Mouse (Mus musculus): Measurements from ENCODE around the gene D930020B18Rik. TPM values are rescaled to one million over a fixed set of nuclear protein-coding genes. Genes with fewer than 3 reads are reported as not detected.

D930020B18Rik gene
- polyA plus RNA-seq, 1 experiment: not detected

DNA sequence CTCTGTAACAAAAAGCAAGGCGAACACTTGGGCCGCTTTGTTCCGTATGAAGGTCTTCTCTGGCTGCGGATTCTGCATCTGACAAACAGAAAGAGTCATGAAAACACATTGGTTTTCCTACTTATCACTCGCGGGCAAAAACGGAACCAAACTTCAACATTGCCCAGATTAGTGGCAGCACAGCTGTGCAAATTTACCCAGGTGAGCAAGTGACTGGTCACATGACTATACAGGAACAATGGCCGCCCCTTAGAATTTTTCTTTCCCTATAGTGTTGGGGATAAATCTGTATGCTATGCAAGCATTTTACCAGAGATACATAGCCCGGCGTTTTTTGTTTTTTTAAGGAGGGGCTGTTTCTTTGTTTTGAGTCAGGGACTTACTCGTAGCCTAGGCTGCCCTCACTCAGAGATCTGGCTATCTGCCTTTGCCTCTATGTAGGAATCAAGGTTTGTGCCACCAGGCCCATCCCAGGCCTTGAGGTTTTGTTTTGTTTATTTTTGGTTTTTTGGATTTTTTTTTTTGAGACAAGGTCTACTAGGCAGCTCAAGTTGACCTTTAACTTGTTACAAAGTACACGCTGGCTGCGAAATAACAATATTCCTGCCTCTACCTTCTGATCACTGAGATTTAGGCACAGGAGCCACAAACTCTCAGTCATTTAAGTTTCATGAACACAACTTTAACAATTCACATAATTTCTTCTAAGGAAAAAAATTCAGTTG, 26.1 kb upstream of the D930020B18Rik start:
- Histone ChIP-seq H3K27ac (ENCODE audit: insufficient read depth, low read depth, low read length) (no peak overlapping the region), H3K4me3 (ENCODE audit: insufficient read depth, low read depth, low read length) (no peak overlapping the region), H3K4me1 (ENCODE audit: control insufficient read depth, insufficient read depth, low read length) (peaks cover 5% of the 10 kb centered on the region; the same call in 1 of the 2 replicates)
- WGBS: 94% methylated on average over 13 of the region's 13 CpGs
- no peak for TF ChIP-seq POLR2A (IDR thresholded peaks at IDR 0.05; ENCODE audit: insufficient read depth, low read depth, low read length)
- TF ChIP-seq CTCF (IDR thresholded peaks at IDR 0.05; ENCODE audit: insufficient read depth, low read depth, low read length): no peak

DNA sequence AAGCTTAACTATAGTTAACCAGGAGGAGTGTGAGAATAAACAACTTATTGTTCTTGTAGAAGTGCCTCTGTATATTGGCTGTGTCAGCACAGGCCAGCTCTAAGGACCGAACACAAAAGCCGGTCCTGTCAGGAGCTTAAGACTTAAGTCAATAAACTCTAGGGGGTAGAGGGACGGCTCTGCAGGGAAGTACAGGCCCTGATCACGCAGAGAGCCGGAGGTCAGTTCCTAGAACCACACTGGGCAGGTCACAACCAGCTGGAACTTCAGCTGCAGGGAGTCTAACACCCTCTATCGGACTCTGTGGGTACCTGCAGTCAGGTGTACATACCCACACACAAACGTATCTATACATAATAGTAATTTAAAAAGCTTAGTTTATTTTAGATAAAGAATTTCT, 25.5 kb upstream of the D930020B18Rik start:
- Histone ChIP-seq H3K27ac (ENCODE audit: insufficient read depth, low read depth, low read length) (no peak overlapping the region), H3K4me1 (ENCODE audit: control insufficient read depth, insufficient read depth, low read length) (peaks cover 5% of the 10 kb centered on the region; the same call in 1 of the 2 replicates), H3K4me3 (ENCODE audit: insufficient read depth, low read depth, low read length) (no peak overlapping the region)
- no peak for TF ChIP-seq POLR2A (IDR thresholded peaks at IDR 0.05; ENCODE audit: insufficient read depth, low read depth, low read length)
- TF ChIP-seq CTCF (IDR thresholded peaks at IDR 0.05; ENCODE audit: insufficient read depth, low read depth, low read length): no peak
- WGBS: 51% methylated on average over 7 of the region's 7 CpGs

DNA sequence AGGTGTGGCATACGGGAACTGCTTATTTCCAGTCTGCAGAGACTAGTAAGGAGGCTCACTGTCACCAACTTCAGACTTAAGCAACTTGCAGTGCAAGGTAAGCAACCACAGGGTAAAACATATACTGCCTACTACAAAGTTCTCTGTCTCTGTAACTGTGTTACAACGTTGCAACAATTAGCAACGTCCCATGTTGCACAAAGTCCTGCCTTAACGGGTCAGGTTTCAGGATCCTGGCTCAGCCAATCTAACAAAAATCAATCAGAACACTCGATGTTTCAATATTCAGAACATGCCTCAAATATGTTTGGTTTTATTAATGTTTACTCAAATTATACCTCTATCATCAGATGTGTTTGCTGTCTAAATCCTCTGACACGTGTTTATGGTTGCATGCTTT, 19.0 kb upstream of the D930020B18Rik start:
- no peak overlapping the region for H3K4me3 ChIP-seq (ENCODE audit: insufficient read depth, low read depth, low read length)
- no peak for TF ChIP-seq POLR2A (IDR thresholded peaks at IDR 0.05; ENCODE audit: insufficient read depth, low read depth, low read length)
- TF ChIP-seq CTCF (IDR thresholded peaks at IDR 0.05; ENCODE audit: insufficient read depth, low read depth, low read length): no peak
- peaks cover 2% of the 10 kb centered on the region; the same call in 1 of the 2 replicates for H3K4me1 ChIP-seq (ENCODE audit: control insufficient read depth, insufficient read depth, low read length)
- WGBS: 88% methylated on average over 6 of the region's 6 CpGs
- no peak overlapping the region for H3K27ac ChIP-seq (ENCODE audit: insufficient read depth, low read depth, low read length)

DNA sequence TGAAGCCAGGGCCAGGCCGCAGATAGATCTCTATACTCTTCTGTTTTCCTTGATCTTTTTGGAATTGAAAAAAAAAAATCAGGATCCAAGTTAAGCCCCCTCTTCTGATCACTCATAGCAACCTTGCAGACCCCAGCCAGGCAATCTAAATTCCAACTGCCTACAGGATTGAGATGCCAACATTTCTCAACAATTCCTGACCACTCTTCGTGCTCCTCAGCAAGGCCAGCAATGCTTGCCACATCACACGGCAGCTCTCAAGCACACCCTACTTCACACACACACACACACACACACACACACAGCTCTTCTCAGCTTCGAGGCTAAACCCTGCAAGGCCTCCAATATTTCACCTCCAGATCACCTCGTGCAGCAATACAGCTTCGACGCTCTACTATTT, 17.7 kb upstream of the D930020B18Rik start:
- 81% methylated on average over 7 of the region's 7 CpGs for WGBS
- TF ChIP-seq CTCF (IDR thresholded peaks at IDR 0.05; ENCODE audit: insufficient read depth, low read depth, low read length): no peak
- no peak for TF ChIP-seq POLR2A (IDR thresholded peaks at IDR 0.05; ENCODE audit: insufficient read depth, low read depth, low read length)

DNA sequence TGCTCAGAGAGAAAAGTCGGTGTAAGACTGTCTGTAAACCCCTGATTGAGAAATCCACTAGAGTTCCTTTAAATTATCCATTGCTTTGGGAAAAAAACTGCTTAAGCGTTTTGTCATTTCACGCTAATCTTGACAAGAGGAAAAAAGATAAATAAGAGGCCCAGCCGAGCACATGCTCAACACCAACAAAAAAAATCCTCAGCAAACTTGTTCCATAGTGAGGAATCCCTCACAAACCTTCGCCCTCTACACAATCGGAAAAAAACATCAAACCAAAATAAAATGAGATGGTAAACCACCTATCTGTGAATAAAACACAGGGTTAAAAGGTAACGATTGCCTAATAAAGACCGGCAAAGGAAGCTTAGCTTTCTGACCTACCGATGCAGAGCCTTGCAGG, 16.4 kb upstream of the D930020B18Rik start:
- WGBS: 10% methylated on average over 9 of the region's 9 CpGs
- Histone ChIP-seq H3K4me1 (ENCODE audit: control insufficient read depth, insufficient read depth, low read length) (peaks cover 2% of the 10 kb centered on the region; the same call in 1 of the 2 replicates), H3K4me3 (ENCODE audit: insufficient read depth, low read depth, low read length) (no peak overlapping the region), H3K27ac (ENCODE audit: insufficient read depth, low read depth, low read length) (no peak overlapping the region)
- TF ChIP-seq CTCF (IDR thresholded peaks at IDR 0.05; ENCODE audit: insufficient read depth, low read depth, low read length) (no peak), POLR2A (IDR thresholded peaks at IDR 0.05; ENCODE audit: insufficient read depth, low read depth, low read length) (no peak)

More for the DNA sequence above, 17.7 kb upstream of the D930020B18Rik start:
- Histone ChIP-seq H3K27ac (ENCODE audit: insufficient read depth, low read depth, low read length) (no peak overlapping the region), H3K4me1 (ENCODE audit: control insufficient read depth, insufficient read depth, low read length) (peaks cover 2% of the 10 kb centered on the region; the same call in 1 of the 2 replicates), H3K4me3 (ENCODE audit: insufficient read depth, low read depth, low read length) (no peak overlapping the region)

DNA sequence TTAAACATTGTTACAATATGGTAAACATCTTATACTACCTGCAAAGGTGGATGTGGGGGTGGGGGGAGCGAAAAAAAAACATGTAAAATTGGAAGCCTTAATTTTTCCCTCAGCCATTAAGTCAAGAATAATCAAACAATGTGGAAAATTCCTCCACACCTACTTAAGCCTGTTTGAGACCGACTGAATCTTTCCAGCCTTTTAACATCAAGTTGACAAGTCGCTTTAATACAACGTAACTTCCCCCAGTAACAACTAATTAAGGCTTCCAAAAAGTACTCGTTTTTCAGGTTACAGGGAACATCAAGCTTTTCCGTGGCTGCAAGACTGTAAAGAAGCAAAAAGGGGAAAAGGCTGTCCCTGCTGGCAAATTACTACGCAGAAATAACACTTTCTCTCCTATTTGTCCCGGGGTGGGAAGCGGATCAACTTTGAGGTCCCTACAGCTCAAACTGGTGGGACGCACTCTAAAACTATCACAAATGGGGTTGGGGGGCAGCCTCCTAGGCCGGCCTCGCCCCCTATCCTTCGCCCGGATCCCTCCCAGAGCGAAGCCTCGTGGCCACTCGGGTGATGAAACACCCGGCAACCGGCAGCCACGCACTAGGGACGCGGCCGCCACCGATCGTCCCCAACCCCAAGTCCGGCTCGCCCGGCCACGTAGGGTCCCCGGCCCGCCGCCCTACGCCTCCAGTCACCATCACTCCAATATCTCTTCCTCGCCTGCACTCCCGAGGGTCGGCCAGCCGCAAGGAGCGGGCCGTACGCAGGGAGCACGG, 15.8 kb upstream of the D930020B18Rik start:
- Histone ChIP-seq H3K27ac (ENCODE audit: insufficient read depth, low read depth, low read length) (peak overlapping the region; percentile 61), H3K4me1 (ENCODE audit: control insufficient read depth, insufficient read depth, low read length) (peaks cover 2% of the 10 kb centered on the region; the same call in 1 of the 2 replicates), H3K4me3 (ENCODE audit: insufficient read depth, low read depth, low read length) (peak overlapping the region; percentile 78)
- WGBS: under 1% methylated on average over 41 of the region's 41 CpGs
- TF ChIP-seq POLR2A (IDR thresholded peaks at IDR 0.05; ENCODE audit: insufficient read depth, low read depth, low read length) (no peak), CTCF (IDR thresholded peaks at IDR 0.05; ENCODE audit: insufficient read depth, low read depth, low read length) (no peak)

DNA sequence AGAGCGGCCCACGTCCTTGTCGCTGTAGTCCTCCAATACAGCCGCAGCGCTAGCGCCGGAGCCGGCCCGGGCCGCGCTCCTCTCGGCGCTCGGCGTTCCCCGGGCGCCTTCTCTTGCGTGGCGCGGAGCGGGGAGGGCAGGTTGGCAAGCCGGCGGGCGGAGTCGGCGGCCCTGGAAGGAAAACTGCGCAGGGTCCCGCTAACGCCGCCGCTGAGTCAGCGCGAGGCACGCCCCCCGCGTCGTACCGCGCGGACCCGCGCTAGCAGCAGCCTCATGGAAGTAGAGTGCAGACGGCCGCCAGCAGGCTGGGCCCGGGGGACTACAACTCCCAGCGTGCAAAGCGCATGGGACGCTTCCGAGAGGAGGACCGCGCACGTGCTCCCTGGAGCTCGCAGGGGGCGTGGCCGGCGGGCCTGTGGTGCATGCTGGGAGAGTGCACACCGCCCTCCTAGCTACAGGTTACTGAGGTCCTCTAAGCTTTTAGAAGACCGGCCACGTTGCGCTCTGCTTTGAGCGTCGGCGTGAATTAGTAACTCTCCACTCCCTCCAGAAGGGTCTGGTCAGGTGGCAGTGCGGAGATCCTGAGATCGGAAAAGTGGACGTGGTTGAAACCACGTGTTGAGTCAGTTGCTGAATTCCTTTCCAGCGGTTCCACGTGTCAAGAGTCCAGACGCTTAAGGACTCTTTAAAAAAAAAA, 15.1 kb upstream of the D930020B18Rik start, which contains the start of gene Xpot:
Xpot (minus strand) TSS at position 147 of the 697 bp plus-strand sequence.
- WGBS: under 1% methylated on average over 70 of the region's 70 CpGs
- no peak for TF ChIP-seq CTCF (IDR thresholded peaks at IDR 0.05; ENCODE audit: insufficient read depth, low read depth, low read length)
- TF ChIP-seq POLR2A (IDR thresholded peaks at IDR 0.05; ENCODE audit: insufficient read depth, low read depth, low read length): peak; percentile 48
- Histone ChIP-seq H3K27ac (ENCODE audit: insufficient read depth, low read depth, low read length) (peak within 1 kb of the TSS; percentile 61), H3K4me1 (ENCODE audit: control insufficient read depth, insufficient read depth, low read length) (peaks cover 2% of the 10 kb centered on the region; the same call in 1 of the 2 replicates), H3K4me3 (ENCODE audit: insufficient read depth, low read depth, low read length) (peak within 1 kb of the TSS; percentile 78)

DNA sequence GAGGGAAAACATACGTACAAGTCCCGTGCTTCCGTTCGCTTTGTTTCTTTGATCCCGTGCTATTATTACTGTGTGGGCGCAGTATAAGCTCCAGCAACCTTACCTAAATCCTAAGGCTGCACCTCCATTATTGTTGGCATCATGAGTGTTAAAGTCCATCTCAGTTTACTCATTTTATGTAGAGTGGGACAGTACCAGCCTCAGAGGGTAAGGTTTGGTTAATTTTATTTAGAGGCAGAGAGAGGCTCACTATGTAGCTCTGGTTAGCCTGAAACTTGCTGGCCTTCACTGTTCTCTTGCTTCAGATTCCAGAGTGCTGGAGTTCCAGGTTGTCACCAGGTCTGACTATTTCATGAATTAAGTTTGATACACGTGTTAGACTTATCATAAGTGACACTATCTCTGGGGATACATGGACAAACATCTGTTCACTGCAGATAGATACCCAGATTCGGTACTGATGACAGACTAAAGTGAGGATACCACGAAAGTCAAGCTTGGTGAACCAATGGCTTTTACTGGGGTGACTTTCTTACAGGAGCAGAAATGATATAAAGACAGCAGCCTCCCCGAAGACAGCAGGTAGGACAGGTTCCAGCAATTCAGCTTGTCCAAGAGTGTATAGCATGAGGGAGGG, 14.1 kb upstream of the D930020B18Rik start:
- WGBS: 85% methylated on average over 10 of the region's 10 CpGs
- no peak overlapping the region for H3K4me3 ChIP-seq (ENCODE audit: insufficient read depth, low read depth, low read length)
- peaks cover 2% of the 10 kb centered on the region; the same call in 1 of the 2 replicates for H3K4me1 ChIP-seq (ENCODE audit: control insufficient read depth, insufficient read depth, low read length)
- no peak overlapping the region for H3K27ac ChIP-seq (ENCODE audit: insufficient read depth, low read depth, low read length)
- TF ChIP-seq CTCF (IDR thresholded peaks at IDR 0.05; ENCODE audit: insufficient read depth, low read depth, low read length) (no peak), POLR2A (IDR thresholded peaks at IDR 0.05; ENCODE audit: insufficient read depth, low read depth, low read length) (no peak)
